Mouse (Mus musculus) MEL (cell line): ENCODE data around the gene Zdhhc12.

Experiments used
- CTCF ChIP-seq, 3 experiments: IDR thresholded peaks in 2 of 3; conservative IDR thresholded peaks in 1 of 3; 2 replicates each; pipeline ENCODE4 v1.5.1; 2011 to 2012; ENCODE audit warnings: low read length in 3 of 3, low read depth in 2 of 3, mild to moderate bottlenecking in 2 of 3, improper control_type of control experiment in 1 of 3, inconsistent platforms in 1 of 3, mixed read lengths in 1 of 3, moderate library complexity in 1 of 3; ENCODE audit not compliant: control insufficient read depth in 1 of 3, insufficient read depth in 1 of 3, poor library complexity in 1 of 3, severe bottlenecking in 1 of 3
- EP300 ChIP-seq, 2 experiments: IDR thresholded peaks; 2 replicates each; pipeline ENCODE4 v1.6.1; 2011; ENCODE audit warnings: improper control_type of control experiment in 2 of 2, low read length in 2 of 2, low read depth in 1 of 2, mild to moderate bottlenecking in 1 of 2
- ETS1 ChIP-seq: IDR thresholded peaks from 2 replicates; pipeline ENCODE4 v1.6.1; 2012; ENCODE audit warnings: low read depth, mild to moderate bottlenecking, inconsistent platforms, low read length, improper control_type of control experiment, moderate library complexity
- GABPA ChIP-seq: IDR thresholded peaks from 2 replicates; pipeline ENCODE4 v1.6.1; 2012; ENCODE audit warnings: low read depth, mild to moderate bottlenecking, inconsistent platforms, low read length, improper control_type of control experiment, moderate library complexity
- GATA1 ChIP-seq: IDR thresholded peaks from 2 replicates; pipeline ENCODE4 v1.6.1; 2011; ENCODE audit warnings: low read depth, low read length, improper control_type of control experiment
- MXI1 ChIP-seq: IDR thresholded peaks from 2 replicates; pipeline ENCODE4 v1.6.1; 2011; ENCODE audit warnings: mild to moderate bottlenecking, low read depth, low read length, improper control_type of control experiment
- MYB ChIP-seq: IDR thresholded peaks from 2 replicates; pipeline ENCODE4 v1.6.1; 2011; ENCODE audit warnings: mild to moderate bottlenecking, low read depth, low read length, improper control_type of control experiment
- POLR2AphosphoS5 ChIP-seq: IDR thresholded peaks from 2 replicates; pipeline ENCODE4 v1.6.1; 2012; ENCODE audit warnings: low read depth, borderline replicate concordance, mild to moderate bottlenecking, inconsistent platforms, low read length, moderate library complexity, mixed read lengths
- RAD21 ChIP-seq: IDR thresholded peaks from 2 replicates; pipeline ENCODE4 v1.6.1; 2011; ENCODE audit warnings: mild to moderate bottlenecking, low read depth, low read length, improper control_type of control experiment
- SIN3A ChIP-seq: IDR thresholded peaks from 2 replicates; pipeline ENCODE4 v1.6.1; 2012; ENCODE audit warnings: low read length, improper control_type of control experiment, inconsistent platforms
- TAL1 ChIP-seq: IDR thresholded peaks from 2 replicates; pipeline ENCODE4 v1.6.1; 2012; ENCODE audit warnings: mild to moderate bottlenecking, inconsistent platforms, low read length, moderate library complexity, mixed read lengths
- USF2 ChIP-seq, 2 experiments: IDR thresholded peaks; 2 replicates each; pipeline ENCODE4 v1.6.1; 2011 to 2012; ENCODE audit warnings: improper control_type of control experiment in 2 of 2, low read length in 2 of 2, borderline replicate concordance in 1 of 2, inconsistent platforms in 1 of 2, low read depth in 1 of 2, mild to moderate bottlenecking in 1 of 2; ENCODE audit not compliant: insufficient read depth in 1 of 2
- ZKSCAN1 ChIP-seq: IDR thresholded peaks from 2 replicates; pipeline ENCODE4 v1.6.1; 2012; ENCODE audit warnings: low read depth, mild to moderate bottlenecking, inconsistent platforms, low read length, improper control_type of control experiment, moderate library complexity

DNA sequence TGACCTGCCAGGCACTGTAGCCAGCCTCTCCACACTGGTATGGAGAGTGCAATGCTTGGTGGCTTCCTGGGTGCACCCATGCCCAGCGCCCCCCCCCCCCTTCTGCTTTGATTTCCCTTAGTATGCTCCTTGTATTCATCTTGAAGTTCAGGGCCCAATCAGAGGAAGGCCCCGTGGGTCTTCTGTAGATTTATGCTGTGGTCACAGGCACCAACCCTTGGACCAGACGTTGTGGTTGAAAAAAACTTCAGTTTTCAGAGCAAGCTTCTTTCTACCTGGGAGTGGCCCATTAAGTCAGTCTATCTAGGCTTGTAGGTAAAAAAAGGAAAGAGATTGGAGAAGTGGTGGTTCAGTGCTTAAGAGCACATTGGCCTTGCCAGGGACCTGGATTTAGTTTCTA lies 29.7 kb downstream of the Zdhhc12 start:
- no peak for TF ChIP-seq ETS1
- TF ChIP-seq SIN3A = peak; percentile 16; the same call in 1 of the 2 replicates
- no peak for TF ChIP-seq EP300 (IDR thresholded peaks at IDR 0.05; ENCODE audit: low read depth in 1 of 2, low read length in 2 of 2)
- TF ChIP-seq MYB = no peak
- no peak for TF ChIP-seq GATA1
- no peak for TF ChIP-seq GABPA
- no peak for TF ChIP-seq ZKSCAN1
- TF ChIP-seq TAL1 = no peak
- no peak for TF ChIP-seq CTCF (IDR thresholded peaks at IDR 0.05 in 2 of 3, conservative IDR thresholded peaks at IDR 0.05 in 1 of 3; ENCODE audit: control insufficient read depth in 1 of 3, insufficient read depth in 1 of 3, low read depth in 2 of 3, low read length in 3 of 3, poor library complexity in 1 of 3, severe bottlenecking in 1 of 3)
- TF ChIP-seq RAD21 = no peak
- TF ChIP-seq MXI1 = no peak
- no peak for TF ChIP-seq USF2 (IDR thresholded peaks at IDR 0.05; ENCODE audit: borderline replicate concordance in 1 of 2, insufficient read depth in 1 of 2, low read depth in 1 of 2, low read length in 2 of 2)
- TF ChIP-seq POLR2AphosphoS5 = no peak
